Mouse (Mus musculus) liver, embryonic 14.5 days (tissue): ENCODE data around the gene Pam. TPM values are rescaled to one million over a fixed set of nuclear protein-coding genes. Genes with fewer than 3 reads are reported as not detected.

Experiments
- ATAC-seq: fragments of 200-750 bp; cut with Nextera tagmentation; 2 replicates; pipeline ENCODE4 v1.8.0; 2017; ENCODE audit warnings: moderate number of reproducible peaks, mild to moderate bottlenecking, moderate library complexity; ENCODE audit not compliant: insufficient read depth
- DNase-seq, 3 experiments: peaks; one replicate each; pipeline ENCODE4 v3.0.0-alpha.2; 2012 to 2013; ENCODE audit warnings: low read depth in 3 of 3, low spot score in 3 of 3
- H3K27ac ChIP-seq: fragments of 300-500 bp; sonication (generic); 2 replicates; pipeline ENCODE4 v1.5.1; 2014; ENCODE audit warnings: moderate library complexity, mild to moderate bottlenecking, control low read depth, inconsistent platforms
- H3K27me3 ChIP-seq: fragments of 300-500 bp; sonication (generic); 2 replicates; pipeline ENCODE4 v1.6.1; 2014; ENCODE audit warnings: mild to moderate bottlenecking, low read length, moderate library complexity; ENCODE audit not compliant: control insufficient read depth, insufficient read depth
- H3K36me3 ChIP-seq: fragments of 300-500 bp; sonication (generic); replicated peaks from 2 replicates; pipeline ENCODE4 v1.6.1; 2014; ENCODE audit warnings: low read depth; ENCODE audit not compliant: control insufficient read depth, insufficient read depth
- H3K4me1 ChIP-seq, 2 experiments: fragments of 200-500 bp in 1 of 2; fragments of 300-500 bp in 1 of 2; sonication (generic) in 1 of 2; replicated peaks; 2 replicates each; pipeline ENCODE4 v1.6.1; 2012 to 2014; ENCODE audit warnings: antibody characterized with exemption in 1 of 2, inconsistent platforms in 1 of 2, low read length in 1 of 2; ENCODE audit not compliant: control insufficient read depth in 2 of 2, insufficient read depth in 2 of 2
- H3K4me2 ChIP-seq: fragments of 300-500 bp; sonication (generic); 2 replicates; pipeline ENCODE4 v1.6.1; 2014; ENCODE audit warnings: low read depth, mild to moderate bottlenecking, control low read depth, moderate library complexity
- H3K4me3 ChIP-seq, 2 experiments: fragments of 200-500 bp in 1 of 2; fragments of 300-500 bp in 1 of 2; sonication (generic) in 1 of 2; 2 replicates each; pipeline ENCODE4 v1.5.1; 2012 to 2014; ENCODE audit warnings: low read depth in 2 of 2, low read length in 2 of 2, mild to moderate bottlenecking in 2 of 2, control low read depth in 1 of 2, inconsistent platforms in 1 of 2, moderate library complexity in 1 of 2; ENCODE audit not compliant: insufficient read depth in 1 of 2
- H3K9ac ChIP-seq: fragments of 300-500 bp; sonication (generic); replicated peaks from 2 replicates; pipeline ENCODE4 v1.6.1; 2014; ENCODE audit warnings: mild to moderate bottlenecking, control low read depth, moderate library complexity
- H3K9me3 ChIP-seq: fragments of 300-500 bp; sonication (generic); 2 replicates; pipeline ENCODE4 v1.6.1; 2016; ENCODE audit warnings: low read length, mixed read lengths; ENCODE audit not compliant: control insufficient read depth
- CTCF ChIP-seq: IDR thresholded peaks from 2 replicates; pipeline ENCODE4 v1.5.1; 2016; ENCODE audit warnings: antibody characterized with exemption, low read depth, control low read depth
- EP300 ChIP-seq: IDR thresholded peaks from 2 replicates; pipeline ENCODE4 v1.6.1; 2016; ENCODE audit warnings: antibody characterized with exemption, low read depth
- WGBS: fragments of 180-500 bp; shearing (Covaris S2); extraction: QIAGEN DNeasy Blood & Tissue Kit; methylation state at CpG from one replicate; pipeline ENCODE4 v1.1.7; 2014; ENCODE audit not compliant: insufficient replicate concordance; 5-methylcytosine and 5-hydroxymethylcytosine counted together
- polyA plus RNA-seq, 2 experiments: library from polyadenylated mRNA; depleted of rRNA in 1 of 2; stranded (reverse) in 1 of 2; unstranded in 1 of 2; fragments of >200 nt; fragmentation: Nextera tagmentation in 1 of 2; extraction: Ambion mirVana in 1 of 2; gene quantifications; 2 replicates each; pipeline versions ENCODE4 v1.2.1 to v1.2.3; 2012 to 2014

Pam gene
- polyA plus RNA-seq, 2 experiments = 5.1 to 7.6 TPM

- no peaks in the 10 kb centered on the region for H3K27me3 ChIP-seq
- H3K4me1 ChIP-seq = no peaks in the 10 kb centered on the region
- no peaks in the 10 kb centered on the region for H3K9me3 ChIP-seq
- no peak overlapping the region for H3K27ac ChIP-seq
- H3K9ac ChIP-seq = no peak overlapping the region
- H3K4me2 ChIP-seq = no peak overlapping the region
- no peak for TF ChIP-seq EP300
- no peak for TF ChIP-seq CTCF
- H3K4me3 ChIP-seq = no peak overlapping the region
- no peak for ATAC-seq
- no peak for DNase-seq
- H3K36me3 ChIP-seq = no peaks in the 10 kb centered on the region
Observed at GRCm38 (mm10) chr1:97843220-97843992, 252.0 kb downstream of the Pam start.

GRCm38 (mm10) chr1:97834354-97834822, 261.1 kb downstream of the Pam start:
- TF ChIP-seq CTCF = no peak
- no peak for TF ChIP-seq EP300
- Histone ChIP-seq H3K9ac (no peak overlapping the region), H3K36me3 (no peaks in the 10 kb centered on the region), H3K27ac (no peak overlapping the region), H3K4me2 (no peak overlapping the region), H3K4me1 (no peaks in the 10 kb centered on the region), H3K4me3 (no peak overlapping the region), H3K27me3 (no peaks in the 10 kb centered on the region), H3K9me3 (no peaks in the 10 kb centered on the region)
- DNase-seq (no peak), ATAC-seq (no peak)
- 74% methylated on average over 5 of the region's 5 CpGs for WGBS

- H3K4me3 ChIP-seq = no peak overlapping the region
- no peak overlapping the region for H3K9ac ChIP-seq
- ATAC-seq = no peak
- TF ChIP-seq EP300 = no peak
- TF ChIP-seq CTCF = no peak
- no peak overlapping the region for H3K27ac ChIP-seq
- no peak for DNase-seq
- H3K27me3 ChIP-seq = no peaks in the 10 kb centered on the region
- H3K4me1 ChIP-seq = no peaks in the 10 kb centered on the region
- WGBS = 64% methylated on average over 5 of the region's 5 CpGs
- H3K4me2 ChIP-seq = no peak overlapping the region
- H3K9me3 ChIP-seq = no peaks in the 10 kb centered on the region
- H3K36me3 ChIP-seq = no peaks in the 10 kb centered on the region
Observed at GRCm38 (mm10) chr1:97833466-97834353, 261.7 kb downstream of the Pam start.

DNA sequence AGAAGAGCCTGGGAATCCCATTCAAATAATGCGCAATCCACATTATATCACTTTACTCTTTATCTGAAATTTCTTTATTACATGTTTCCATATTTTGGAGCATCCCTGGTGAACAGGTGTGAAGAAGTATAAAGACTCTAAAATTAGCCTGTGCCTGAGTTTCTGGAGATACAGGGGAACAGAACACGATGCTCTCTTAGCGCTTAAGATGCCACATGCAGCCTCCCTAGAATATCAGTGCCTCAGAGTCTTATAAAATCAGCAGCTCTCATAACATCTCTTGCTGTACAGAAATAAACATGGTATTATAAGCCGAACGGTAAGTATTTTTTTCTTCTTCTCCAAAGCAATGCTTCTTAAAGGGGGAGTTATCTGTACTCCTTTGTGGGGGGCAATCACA, 267.4 kb downstream of the Pam start:
- no peak for TF ChIP-seq EP300
- TF ChIP-seq CTCF = no peak
- H3K27ac ChIP-seq = no peak overlapping the region
- ATAC-seq (no peak), DNase-seq (no peak)
- WGBS = 78% methylated on average over 5 of the region's 5 CpGs
- H3K4me2 ChIP-seq = no peak overlapping the region
- no peak overlapping the region for H3K9ac ChIP-seq
- no peak overlapping the region for H3K4me3 ChIP-seq
- no peaks in the 10 kb centered on the region for H3K9me3 ChIP-seq
- no peaks in the 10 kb centered on the region for H3K36me3 ChIP-seq
- no peaks in the 10 kb centered on the region for H3K27me3 ChIP-seq
- H3K4me1 ChIP-seq = no peaks in the 10 kb centered on the region

DNA sequence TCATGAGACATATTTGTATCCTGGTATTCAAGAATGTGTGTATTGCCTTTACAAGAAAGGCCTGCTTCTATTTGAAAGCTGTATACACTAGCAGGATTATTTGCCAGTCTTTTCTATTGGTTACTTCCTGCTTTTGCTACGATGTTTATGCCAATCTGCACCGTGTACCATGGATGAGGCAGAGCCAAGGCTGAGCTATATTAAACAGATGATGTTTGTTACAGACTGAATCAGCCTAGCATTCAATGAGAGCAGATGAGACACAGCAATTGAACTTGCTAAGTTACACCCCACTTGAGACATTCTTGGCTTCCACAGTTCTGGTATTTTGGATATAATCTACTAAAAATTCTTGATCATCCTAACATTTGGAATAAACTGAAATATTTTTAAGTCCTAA, 267.9 kb downstream of the Pam start:
- WGBS = 59% methylated on average over 2 of the region's 2 CpGs

More for the DNA sequence above, 267.9 kb downstream of the Pam start:
- Histone ChIP-seq H3K36me3 (no peaks in the 10 kb centered on the region), H3K9me3 (no peaks in the 10 kb centered on the region), H3K27me3 (no peaks in the 10 kb centered on the region), H3K4me2 (no peak overlapping the region), H3K4me3 (no peak overlapping the region), H3K9ac (no peak overlapping the region), H3K27ac (no peak overlapping the region), H3K4me1 (no peaks in the 10 kb centered on the region)
- ATAC-seq (no peak), DNase-seq (no peak)
- no peak for TF ChIP-seq CTCF
- no peak for TF ChIP-seq EP300
